Comparison of ENCODE assay signal across 10 mouse cellular contexts in genomic region chr1:178590229-178591171, GRCm38 (mm10).
DNase-seq lines count a peak whose midpoint lies in the region; ATAC-seq lines count a peak whose summit lies in the region.
"Had no signal": no experiment of that assay in that cellular context is flagged by ENCODE, and none has a peak within 500 bp of the region (broad histone marks: within the 10 kb centered on the region; RNA-seq: fewer than 3 reads in every experiment).

No protein-coding gene starts in this region.

- H3K27ac ChIP-seq in limb, embryonic 10.5 days, result peak overlapping the region; percentile 78
- no peak overlapping the region for H3K27ac ChIP-seq in forebrain, embryonic 15.5 days (replicated peaks)

- no peak for DNase-seq in frontal cortex, postnatal 36 days (ENCODE audit: low spot score in 2 of 2)
- peak; percentile 7 for DNase-seq in urinary bladder, postnatal 25 days (ENCODE audit: low spot score)
- no peak for DNase-seq in urinary bladder, postnatal 4 days (ENCODE audit: low spot score in 2 of 2)
- DNase-seq in limb, embryonic 10.5 days (ENCODE audit: low spot score), result peak; percentile 53
- no peak for DNase-seq in natural killer cell, adult 2 months (ENCODE audit: low spot score in 2 of 2)
- no peak for DNase-seq in cerebellum, adult 11 months

- 59% methylated on average over 13 of the region's 13 CpGs for WGBS in limb, embryonic 10.5 days
- WGBS in forebrain, embryonic 15.5 days, result 80% methylated on average over 13 of the region's 13 CpGs

- H3K9ac ChIP-seq in forebrain, embryonic 15.5 days (replicated peaks), result no peak overlapping the region

- H3K9me3 ChIP-seq in limb, embryonic 10.5 days (replicated peaks), result no peaks in the 10 kb centered on the region
- no peaks in the 10 kb centered on the region for H3K9me3 ChIP-seq in forebrain, embryonic 15.5 days

- H3K4me1 ChIP-seq in limb, embryonic 10.5 days, result peaks cover 55% of the 10 kb centered on the region
- H3K4me1 ChIP-seq in forebrain, embryonic 15.5 days, result no peaks in the 10 kb centered on the region

- 0 out of 2 replicates have a peak overlapping the region, but pooled peaks have one; percentile 10 for H3K4me3 ChIP-seq in limb, embryonic 10.5 days
- H3K4me3 ChIP-seq in forebrain, embryonic 15.5 days, result no peak overlapping the region
- H3K4me3 ChIP-seq: myocyte had no signal

- peak; percentile 83 for ATAC-seq in frontal cortex, adult (ENCODE audit: low TSS enrichment)
- ATAC-seq in forebrain, embryonic 15.5 days (replicated peaks), result no peak

- no peak overlapping the region for H3K4me2 ChIP-seq in forebrain, embryonic 15.5 days (replicated peaks)

- H3K36me3 ChIP-seq in limb, embryonic 10.5 days, result peaks cover 29% of the 10 kb centered on the region
- no peaks in the 10 kb centered on the region for H3K36me3 ChIP-seq in forebrain, embryonic 15.5 days
- H3K36me3 ChIP-seq: G1E had no signal

- no peaks in the 10 kb centered on the region for H3K27me3 ChIP-seq in limb, embryonic 10.5 days (ENCODE audit: low read depth, poor library complexity, severe bottlenecking)
- H3K27me3 ChIP-seq in forebrain, embryonic 15.5 days, result no peaks in the 10 kb centered on the region

Comparison
In these comparisons a context has a peak if more than half of its experiments do, and no peak if none do; other contexts are left out.
1. DNase-seq: peak in urinary bladder, postnatal 25 days (single experiment) and limb, embryonic 10.5 days (single experiment); none in frontal cortex, postnatal 36 days (0 of 2), urinary bladder, postnatal 4 days (0 of 2), natural killer cell, adult 2 months (0 of 2) and cerebellum, adult 11 months (single experiment).